Mouse (Mus musculus) liver, embryonic 14.5 days (tissue): ENCODE results near the gene Krtap5-1.
"Not testable (repeated sequence)": the region's sequence is repeated elsewhere in the genome, so short reads cannot be mapped to it uniquely, and the experiment has no call there.

Experiments
- CTCF ChIP-seq: IDR thresholded peaks from 2 replicates; pipeline ENCODE4 v1.5.1; 2016; ENCODE audit warnings: antibody characterized with exemption, low read depth, control low read depth
- EP300 ChIP-seq: IDR thresholded peaks from 2 replicates; pipeline ENCODE4 v1.6.1; 2016; ENCODE audit warnings: antibody characterized with exemption, low read depth

DNA sequence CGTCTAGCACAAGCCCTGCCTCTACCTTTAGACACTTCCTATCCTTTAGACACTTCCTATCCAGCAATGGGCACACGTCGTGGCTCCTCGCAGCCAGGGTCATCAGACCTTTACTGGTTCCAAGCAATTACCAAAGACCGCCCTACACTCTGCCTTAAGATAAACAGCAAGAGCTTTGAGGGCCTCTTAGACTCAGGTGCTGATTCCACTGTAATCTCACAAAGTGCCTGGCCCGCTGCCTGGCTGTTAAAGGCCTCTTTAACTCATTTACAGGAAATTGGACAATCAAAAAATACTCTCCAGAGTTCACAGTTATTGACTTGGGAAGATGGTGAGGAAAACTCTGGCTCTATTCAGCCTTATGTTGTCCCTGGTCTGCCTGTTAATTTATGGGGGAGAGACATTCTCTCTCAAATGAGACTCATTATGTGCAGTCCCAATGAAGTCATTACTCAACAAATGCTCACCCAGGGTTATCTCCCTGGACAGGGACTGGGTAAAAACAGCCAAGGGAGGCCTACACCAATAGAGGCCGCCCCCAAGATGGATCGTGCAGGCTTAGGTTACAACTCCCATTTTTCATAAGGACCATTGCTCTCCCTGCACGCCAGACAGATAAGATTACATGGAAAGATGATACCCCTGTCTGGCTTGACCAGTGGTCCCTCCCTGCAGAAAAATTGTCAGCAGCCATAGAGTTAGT, 10.9 kb downstream of the Krtap5-1 start:
- TF ChIP-seq CTCF, EP300: not testable (repeated sequence)
